Mouse (Mus musculus) myocyte (in vitro differentiated cells): ENCODE measurements around the gene Dmgdh. TPM values are rescaled to one million over a fixed set of nuclear protein-coding genes. Genes with fewer than 3 reads are reported as not detected.

Experiments
- H3K27me3 ChIP-seq: one replicate; pipeline ENCODE4 v1.6.1; 2011; ENCODE audit not compliant: control insufficient read depth, insufficient read depth, insufficient read length
- H3K36me3 ChIP-seq: one replicate; pipeline ENCODE4 v1.6.1; 2011; ENCODE audit not compliant: control insufficient read depth, insufficient read depth
- H3K4me2 ChIP-seq: one replicate; pipeline ENCODE4 v1.6.1; 2011; ENCODE audit warnings: low read depth, control low read depth
- H3K4me3 ChIP-seq: one replicate; pipeline ENCODE4 v1.5.1; 2011; ENCODE audit warnings: mild to moderate bottlenecking, control low read depth, moderate library complexity
- H3K79me2 ChIP-seq: one replicate; pipeline ENCODE4 v1.6.1; 2011; ENCODE audit not compliant: control insufficient read depth, insufficient read depth
- H3ac ChIP-seq: one replicate; pipeline ENCODE4 v1.6.1; 2011; ENCODE audit not compliant: control insufficient read depth, insufficient read length
- CEBPB ChIP-seq: IDR thresholded peaks from 2 replicates; pipeline ENCODE4 v1.6.1; 2011; ENCODE audit warnings: mild to moderate bottlenecking, moderate library complexity; ENCODE audit not compliant: poor library complexity, insufficient read depth, severe bottlenecking
- E2F4 ChIP-seq: IDR thresholded peaks from one replicate; pipeline ENCODE4 v1.6.1; 2011; ENCODE audit warnings: mild to moderate bottlenecking, control low read depth, moderate library complexity; ENCODE audit not compliant: insufficient read depth
- MAX ChIP-seq: IDR thresholded peaks from one replicate; pipeline ENCODE4 v1.6.1; 2011; ENCODE audit warnings: low read depth, mild to moderate bottlenecking, control low read depth
- MYOD1 ChIP-seq, 3 experiments: IDR thresholded peaks; one replicate each; pipeline ENCODE4 v1.6.1; 2011; ENCODE audit warnings: control low read depth in 2 of 3, low read depth in 2 of 3, mild to moderate bottlenecking in 2 of 3, moderate library complexity in 1 of 3; ENCODE audit not compliant: insufficient read length in 2 of 3, control insufficient read depth in 1 of 3
- MYOG ChIP-seq, 3 experiments: IDR thresholded peaks; one replicate each; pipeline ENCODE4 v1.6.1; 2011; ENCODE audit warnings: control low read depth in 2 of 3, low read depth in 2 of 3, mild to moderate bottlenecking in 2 of 3; ENCODE audit not compliant: insufficient read length in 2 of 3, control insufficient read depth in 1 of 3, insufficient read depth in 1 of 3
- POLR2A ChIP-seq: IDR thresholded peaks from one replicate; pipeline ENCODE4 v1.6.1; 2011; ENCODE audit warnings: low read depth, mild to moderate bottlenecking, control low read depth, moderate library complexity; ENCODE audit not compliant: insufficient read length
- POLR2AphosphoS2 ChIP-seq: IDR thresholded peaks from one replicate; pipeline ENCODE4 v1.6.1; 2011; ENCODE audit warnings: low read depth, control low read depth; ENCODE audit not compliant: insufficient read length
- REST ChIP-seq: IDR thresholded peaks from one replicate; pipeline ENCODE4 v1.6.1; 2011; ENCODE audit warnings: mild to moderate bottlenecking, control low read depth, moderate library complexity; ENCODE audit not compliant: insufficient read depth, insufficient read length
- SRF ChIP-seq: IDR thresholded peaks from one replicate; pipeline ENCODE4 v1.6.1; 2011; ENCODE audit warnings: low read depth; ENCODE audit not compliant: control insufficient read depth, insufficient read length
- TCF12 ChIP-seq: IDR thresholded peaks from one replicate; pipeline ENCODE4 v1.6.1; 2011; ENCODE audit warnings: mild to moderate bottlenecking, control low read depth; ENCODE audit not compliant: poor library complexity, insufficient read depth, severe bottlenecking
- TCF3 ChIP-seq: IDR thresholded peaks from one replicate; pipeline ENCODE4 v1.6.1; 2011; ENCODE audit warnings: low read depth, control low read depth; ENCODE audit not compliant: insufficient read length
- USF1 ChIP-seq: IDR thresholded peaks from one replicate; pipeline ENCODE4 v1.6.1; 2011; ENCODE audit warnings: low read depth, mild to moderate bottlenecking, control low read depth, moderate library complexity
- polyA plus RNA-seq: library from polyadenylated mRNA; unstranded; fragments of >200 nt; fragmentation: generic; extraction: Trizol; gene quantifications from one replicate; pipeline ENCODE4 v1.2.1, GENCODE M21; 2012; ENCODE audit warnings: missing spikeins

Dmgdh gene
- polyA plus RNA-seq, 1 experiment: not detected

DNA sequence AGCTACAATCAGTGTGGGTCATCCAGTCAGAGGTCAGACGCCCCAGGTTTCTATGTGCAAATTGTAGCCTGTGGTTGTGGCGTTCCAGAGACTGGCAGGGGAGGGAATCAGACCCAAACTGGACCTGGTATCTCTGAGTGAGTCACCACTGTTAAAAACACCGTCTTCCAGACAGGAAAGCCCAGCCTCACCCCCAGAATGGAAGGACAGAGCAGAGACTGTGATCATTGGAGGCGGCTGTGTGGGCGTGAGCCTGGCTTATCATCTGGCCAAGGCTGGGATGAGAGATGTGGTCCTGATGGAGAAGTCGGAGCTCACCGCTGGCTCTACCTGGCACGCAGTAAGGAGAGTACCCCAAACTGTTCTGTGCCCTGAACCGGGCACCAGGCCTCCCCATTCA lies 2.6 kb downstream of the Dmgdh start:
- Histone ChIP-seq H3K4me2 (no peak overlapping the region), H3K4me3 (no peak overlapping the region), H3K27me3 (no peaks in the 10 kb centered on the region), H3K79me2 (no peaks in the 10 kb centered on the region), H3K36me3 (no peaks in the 10 kb centered on the region), H3ac (no peak overlapping the region)
- no peak for TF ChIP-seq POLR2A

DNA sequence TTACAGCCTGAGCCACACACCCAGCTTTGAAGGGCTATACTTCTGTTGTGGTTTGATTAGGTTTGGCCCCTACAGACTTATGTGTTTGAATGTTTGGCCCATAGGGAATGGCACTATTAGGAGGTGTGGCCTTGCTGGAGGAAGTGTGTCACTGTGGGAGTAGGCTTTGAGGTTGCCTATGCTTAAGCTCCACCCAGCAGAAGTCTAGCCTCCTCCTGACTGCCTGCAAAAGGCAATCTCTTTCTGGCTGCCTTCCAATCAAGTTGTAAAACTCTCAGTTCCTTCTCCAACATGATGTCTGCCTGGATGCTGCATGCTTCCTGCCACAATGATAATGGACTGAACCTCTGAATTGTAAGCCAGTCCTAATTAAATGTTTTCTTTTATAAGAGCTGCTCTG lies 9.1 kb downstream of the Dmgdh start:
- no peaks in the 10 kb centered on the region for H3K79me2 ChIP-seq
- no peak for TF ChIP-seq POLR2A
- H3ac ChIP-seq: no peak overlapping the region
- H3K4me3 ChIP-seq: no peak overlapping the region
- H3K4me2 ChIP-seq: no peak overlapping the region
- no peaks in the 10 kb centered on the region for H3K27me3 ChIP-seq
- no peaks in the 10 kb centered on the region for H3K36me3 ChIP-seq

DNA sequence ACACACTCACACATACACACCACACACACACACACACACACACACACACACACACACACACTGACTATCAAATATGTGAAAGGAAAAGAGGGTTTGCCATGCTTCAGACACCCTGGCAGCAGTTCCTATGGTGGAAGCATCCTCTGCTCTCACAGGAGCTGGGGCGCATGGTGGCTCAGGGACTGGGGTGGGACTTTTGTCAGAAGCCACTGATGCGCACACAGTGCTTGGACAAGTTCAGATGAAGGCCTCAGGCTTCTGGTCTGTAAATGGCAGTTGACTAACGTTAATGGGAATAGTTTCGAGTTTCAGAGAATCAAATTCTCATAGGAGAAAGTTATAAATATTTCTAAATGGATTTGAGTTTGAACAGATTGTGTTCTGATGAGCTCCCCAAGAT lies 11.0 kb downstream of the Dmgdh start:
- no peaks in the 10 kb centered on the region for H3K36me3 ChIP-seq
- TF ChIP-seq MYOG (IDR thresholded peaks at IDR 0.05; ENCODE audit: control insufficient read depth in 1 of 3, insufficient read depth in 1 of 3, insufficient read length in 2 of 3, low read depth in 2 of 3) (no peak), MAX (no peak), USF1 (no peak)
- H3K79me2 ChIP-seq: no peaks in the 10 kb centered on the region
- H3K4me3 ChIP-seq: no peak overlapping the region
- no peak overlapping the region for H3ac ChIP-seq
- no peaks in the 10 kb centered on the region for H3K27me3 ChIP-seq
- H3K4me2 ChIP-seq: no peak overlapping the region

DNA sequence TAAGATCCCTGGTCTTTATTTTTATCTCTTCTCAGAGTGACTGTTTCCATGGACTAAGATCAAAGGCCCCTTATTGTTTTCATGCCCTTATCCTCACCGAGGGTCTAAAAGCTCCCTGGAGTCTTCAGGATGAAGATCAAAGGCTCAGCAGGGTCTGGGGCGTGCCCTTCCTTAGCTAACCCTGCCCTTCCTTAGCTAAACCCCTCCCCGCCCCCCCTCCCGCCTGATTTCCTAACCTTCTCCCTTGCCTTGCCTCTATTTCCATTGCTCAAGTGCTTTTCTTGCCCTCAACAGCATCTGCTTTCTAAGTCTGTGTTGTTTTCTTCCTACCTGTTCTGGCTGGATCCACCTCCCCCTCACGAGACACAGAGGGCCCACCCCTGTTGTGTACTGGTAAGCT lies 13.1 kb downstream of the Dmgdh start:
- Histone ChIP-seq H3K27me3 (no peaks in the 10 kb centered on the region), H3K4me3 (no peak overlapping the region), H3K79me2 (no peaks in the 10 kb centered on the region), H3ac (no peak overlapping the region), H3K4me2 (no peak overlapping the region), H3K36me3 (no peaks in the 10 kb centered on the region)
- TF ChIP-seq POLR2A (no peak), E2F4 (no peak), TCF3 (no peak), USF1 (no peak), MAX (no peak), MYOG (IDR thresholded peaks at IDR 0.05; ENCODE audit: control insufficient read depth in 1 of 3, insufficient read depth in 1 of 3, insufficient read length in 2 of 3, low read depth in 2 of 3) (no peak), REST (no peak), CEBPB (no peak), TCF12 (no peak), MYOD1 (IDR thresholded peaks at IDR 0.05; ENCODE audit: control insufficient read depth in 1 of 3, insufficient read length in 2 of 3, low read depth in 2 of 3) (no peak)

GRCm38 (mm10) chr13:93689566-93689965 lies 15.3 kb downstream of the Dmgdh start:
- Histone ChIP-seq H3K4me2 (no peak overlapping the region), H3K36me3 (no peaks in the 10 kb centered on the region), H3K27me3 (no peaks in the 10 kb centered on the region), H3ac (no peak overlapping the region), H3K4me3 (no peak overlapping the region), H3K79me2 (no peaks in the 10 kb centered on the region)
- TF ChIP-seq POLR2A: no peak
- no peak for TF ChIP-seq MYOD1 (IDR thresholded peaks at IDR 0.05; ENCODE audit: control insufficient read depth in 1 of 3, insufficient read length in 2 of 3, low read depth in 2 of 3)
- no peak for TF ChIP-seq CEBPB
- no peak for TF ChIP-seq POLR2AphosphoS2

DNA sequence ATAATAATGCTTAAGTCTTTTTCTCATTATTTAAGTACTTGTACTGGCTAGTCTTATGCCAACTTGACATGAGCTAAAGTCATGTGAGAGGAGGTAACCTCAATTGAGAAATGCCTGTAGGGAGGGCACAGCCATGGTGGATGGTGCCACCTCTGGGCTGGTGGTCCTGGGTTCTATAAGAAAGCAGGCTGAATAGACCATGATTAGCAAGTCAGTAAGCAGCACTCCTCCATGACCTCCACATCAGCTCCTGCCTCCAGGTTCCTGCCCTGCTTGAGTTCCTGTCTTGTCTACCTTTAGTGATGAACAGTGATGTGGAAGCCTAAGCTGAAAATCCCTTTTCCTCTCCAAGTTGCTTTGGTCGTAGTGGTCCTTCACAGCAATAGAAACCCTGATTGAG lies 16.6 kb downstream of the Dmgdh start:
- TF ChIP-seq TCF3 (no peak), POLR2A (no peak), MYOD1 (IDR thresholded peaks at IDR 0.05; ENCODE audit: control insufficient read depth in 1 of 3, insufficient read length in 2 of 3, low read depth in 2 of 3) (no peak), SRF (no peak), E2F4 (no peak), CEBPB (no peak), POLR2AphosphoS2 (no peak), MAX (no peak), TCF12 (no peak), USF1 (no peak), REST (no peak), MYOG (IDR thresholded peaks at IDR 0.05; ENCODE audit: control insufficient read depth in 1 of 3, insufficient read depth in 1 of 3, insufficient read length in 2 of 3, low read depth in 2 of 3) (no peak)
- Histone ChIP-seq H3K4me2 (no peak overlapping the region), H3K79me2 (no peaks in the 10 kb centered on the region)

More for the DNA sequence above, 16.6 kb downstream of the Dmgdh start:
- H3K36me3 ChIP-seq: no peaks in the 10 kb centered on the region
- H3K27me3 ChIP-seq: no peaks in the 10 kb centered on the region
- no peak overlapping the region for H3K4me3 ChIP-seq
- H3ac ChIP-seq: no peak overlapping the region
